Mouse (Mus musculus) liver, embryonic 14.5 days (tissue): ENCODE measurements around the gene Smndc1. TPM values are rescaled to one million over a fixed set of nuclear protein-coding genes. Genes with fewer than 3 reads are reported as not detected.

Experiments used
- ATAC-seq: fragments of 200-750 bp; cut with Nextera tagmentation; 2 replicates; pipeline ENCODE4 v1.8.0; 2017; ENCODE audit warnings: moderate number of reproducible peaks, mild to moderate bottlenecking, moderate library complexity; ENCODE audit not compliant: insufficient read depth
- DNase-seq, 3 experiments: peaks; one replicate each; pipeline ENCODE4 v3.0.0-alpha.2; 2012 to 2013; ENCODE audit warnings: low read depth in 3 of 3, low spot score in 3 of 3
- H3K27ac ChIP-seq: fragments of 300-500 bp; sonication (generic); 2 replicates; pipeline ENCODE4 v1.5.1; 2014; ENCODE audit warnings: moderate library complexity, mild to moderate bottlenecking, control low read depth, inconsistent platforms
- H3K27me3 ChIP-seq: fragments of 300-500 bp; sonication (generic); 2 replicates; pipeline ENCODE4 v1.6.1; 2014; ENCODE audit warnings: mild to moderate bottlenecking, low read length, moderate library complexity; ENCODE audit not compliant: control insufficient read depth, insufficient read depth
- H3K36me3 ChIP-seq: fragments of 300-500 bp; sonication (generic); replicated peaks from 2 replicates; pipeline ENCODE4 v1.6.1; 2014; ENCODE audit warnings: low read depth; ENCODE audit not compliant: control insufficient read depth, insufficient read depth
- H3K4me1 ChIP-seq, 2 experiments: fragments of 200-500 bp in 1 of 2; fragments of 300-500 bp in 1 of 2; sonication (generic) in 1 of 2; replicated peaks; 2 replicates each; pipeline ENCODE4 v1.6.1; 2012 to 2014; ENCODE audit warnings: antibody characterized with exemption in 1 of 2, inconsistent platforms in 1 of 2, low read length in 1 of 2; ENCODE audit not compliant: control insufficient read depth in 2 of 2, insufficient read depth in 2 of 2
- H3K4me2 ChIP-seq: fragments of 300-500 bp; sonication (generic); 2 replicates; pipeline ENCODE4 v1.6.1; 2014; ENCODE audit warnings: low read depth, mild to moderate bottlenecking, control low read depth, moderate library complexity
- H3K4me3 ChIP-seq, 2 experiments: fragments of 200-500 bp in 1 of 2; fragments of 300-500 bp in 1 of 2; sonication (generic) in 1 of 2; 2 replicates each; pipeline ENCODE4 v1.5.1; 2012 to 2014; ENCODE audit warnings: low read depth in 2 of 2, low read length in 2 of 2, mild to moderate bottlenecking in 2 of 2, control low read depth in 1 of 2, inconsistent platforms in 1 of 2, moderate library complexity in 1 of 2; ENCODE audit not compliant: insufficient read depth in 1 of 2
- H3K9ac ChIP-seq: fragments of 300-500 bp; sonication (generic); replicated peaks from 2 replicates; pipeline ENCODE4 v1.6.1; 2014; ENCODE audit warnings: mild to moderate bottlenecking, control low read depth, moderate library complexity
- H3K9me3 ChIP-seq: fragments of 300-500 bp; sonication (generic); 2 replicates; pipeline ENCODE4 v1.6.1; 2016; ENCODE audit warnings: low read length, mixed read lengths; ENCODE audit not compliant: control insufficient read depth
- CTCF ChIP-seq: IDR thresholded peaks from 2 replicates; pipeline ENCODE4 v1.5.1; 2016; ENCODE audit warnings: antibody characterized with exemption, low read depth, control low read depth
- EP300 ChIP-seq: IDR thresholded peaks from 2 replicates; pipeline ENCODE4 v1.6.1; 2016; ENCODE audit warnings: antibody characterized with exemption, low read depth
- WGBS: fragments of 180-500 bp; shearing (Covaris S2); extraction: QIAGEN DNeasy Blood & Tissue Kit; methylation state at CpG from one replicate; pipeline ENCODE4 v1.1.7; 2014; ENCODE audit not compliant: insufficient replicate concordance; 5-methylcytosine and 5-hydroxymethylcytosine counted together
- polyA plus RNA-seq, 2 experiments: library from polyadenylated mRNA; depleted of rRNA in 1 of 2; stranded (reverse) in 1 of 2; unstranded in 1 of 2; fragments of >200 nt; fragmentation: Nextera tagmentation in 1 of 2; extraction: Ambion mirVana in 1 of 2; gene quantifications; 2 replicates each; pipeline versions ENCODE4 v1.2.1 to v1.2.3; 2012 to 2014

Gene Smndc1
- polyA plus RNA-seq, 2 experiments = 11.5 to 17.4 TPM

GRCm38 (mm10) chr19:53366881-53367280 lies 23.5 kb downstream of the Smndc1 start:
- 84% methylated on average over 7 of the region's 7 CpGs for WGBS
- Histone ChIP-seq H3K27ac (no peak overlapping the region), H3K4me2 (no peak overlapping the region), H3K36me3 (peaks cover 6% of the 10 kb centered on the region), H3K27me3 (no peaks in the 10 kb centered on the region), H3K9me3 (no peaks in the 10 kb centered on the region), H3K9ac (no peak overlapping the region), H3K4me3 (no peak overlapping the region), H3K4me1 (0 out of 4 replicates have a peak, but pooled peaks cover 0 to 3% of the 10 kb centered on the region in 2 experiments)
- ATAC-seq (no peak), DNase-seq (no peak)
- TF ChIP-seq CTCF = no peak
- no peak for TF ChIP-seq EP300

- Histone ChIP-seq H3K4me2 (no peak overlapping the region), H3K9me3 (no peaks in the 10 kb centered on the region), H3K27me3 (no peaks in the 10 kb centered on the region), H3K4me3 (no peak overlapping the region), H3K27ac (no peak overlapping the region), H3K36me3 (no peaks in the 10 kb centered on the region; the same call in 1 of the 2 replicates), H3K4me1 (peaks cover 0 to 3% of the 10 kb centered on the region in 2 experiments; a peak in 1 of 4 replicates), H3K9ac (no peak overlapping the region)
- no peak for DNase-seq
- TF ChIP-seq EP300 (no peak), CTCF (no peak)
- no peak for ATAC-seq
- 78% methylated on average over 11 of the region's 11 CpGs for WGBS
Observed at GRCm38 (mm10) chr19:53366057-53366775, 24.2 kb downstream of the Smndc1 start.

GRCm38 (mm10) chr19:53364963-53365362 lies 25.4 kb downstream of the Smndc1 start:
- H3K9ac ChIP-seq = no peak overlapping the region
- peak overlapping the region; percentile 9; the same call in 1 of the 2 replicates for H3K4me2 ChIP-seq
- H3K4me1 ChIP-seq = peaks cover 0 to 9% of the 10 kb centered on the region in 2 experiments; a peak in 2 of 4 replicates
- ATAC-seq = peak; percentile 34; the same call in 1 of the 2 replicates
- 49% methylated on average over 9 of the region's 9 CpGs for WGBS
- no peaks in the 10 kb centered on the region for H3K36me3 ChIP-seq
- H3K27me3 ChIP-seq = no peaks in the 10 kb centered on the region
- peak overlapping the region in 1 of 2 experiments; percentile 27; a peak in 1 of 4 replicates for H3K4me3 ChIP-seq
- H3K27ac ChIP-seq = no peak overlapping the region
- DNase-seq = peak in 2 of 3 experiments; percentile 32 to 40
- H3K9me3 ChIP-seq = no peaks in the 10 kb centered on the region
- TF ChIP-seq EP300 (no peak), CTCF (no peak)

- TF ChIP-seq EP300 = no peak
- TF ChIP-seq CTCF = no peak
- Histone ChIP-seq H3K9ac (no peak overlapping the region), H3K4me3 (no peak overlapping the region), H3K4me1 (peaks cover 0 to 11% of the 10 kb centered on the region in 2 experiments; a peak in 2 of 4 replicates), H3K27me3 (no peaks in the 10 kb centered on the region), H3K27ac (no peak overlapping the region), H3K36me3 (no peaks in the 10 kb centered on the region), H3K4me2 (no peak overlapping the region), H3K9me3 (no peaks in the 10 kb centered on the region)
- no peak for ATAC-seq
- WGBS = 77% methylated on average over 2 of the region's 2 CpGs
- DNase-seq = no peak
Observed at GRCm38 (mm10) chr19:53364551-53364950, 25.8 kb downstream of the Smndc1 start.

- ATAC-seq (peak; percentile 48; the same call in 1 of the 2 replicates), DNase-seq (peak; percentile 22 to 31 (median 30))
- H3K9ac ChIP-seq = no peak overlapping the region
- H3K4me2 ChIP-seq = no peak overlapping the region
- H3K27me3 ChIP-seq = no peaks in the 10 kb centered on the region
- no peaks in the 10 kb centered on the region for H3K36me3 ChIP-seq
- 38% methylated on average over 2 of the region's 2 CpGs for WGBS
- peaks cover 0 to 11% of the 10 kb centered on the region in 2 experiments; a peak in 2 of 4 replicates for H3K4me1 ChIP-seq
- TF ChIP-seq CTCF (peak; percentile 85), EP300 (no peak)
- no peak overlapping the region for H3K4me3 ChIP-seq
- no peak overlapping the region for H3K27ac ChIP-seq
- no peaks in the 10 kb centered on the region for H3K9me3 ChIP-seq
Observed at GRCm38 (mm10) chr19:53362967-53363366, 27.4 kb downstream of the Smndc1 start.
